Mouse (Mus musculus) ovary, adult 18-20 months (tissue): ENCODE measurements around the gene Slc35d2.

Experiments used
- DNase-seq: peaks from one replicate; pipeline ENCODE4 v3.0.0; 2022; ENCODE audit warnings: low spot score, mixed read lengths

Slc35d2 gene

GRCm38 (mm10) chr13:64128858-64129615 lies at the start of gene Slc35d2:
TSS of gene Slc35d2 (minus strand) at chr13:64129368.
- DNase-seq = peak; percentile 48

GRCm38 (mm10) chr13:64178000-64178399 lies 48.8 kb upstream of the Slc35d2 start:
- DNase-seq = no peak

- no peak for DNase-seq
Measured at GRCm38 (mm10) chr13:64169746-64170145, 40.6 kb upstream of the Slc35d2 start.

- DNase-seq = no peak
Measured at GRCm38 (mm10) chr13:64163147-64163715, 34.1 kb upstream of the Slc35d2 start.

- DNase-seq = no peak
Measured at GRCm38 (mm10) chr13:64162626-64163025, 33.5 kb upstream of the Slc35d2 start.

DNA sequence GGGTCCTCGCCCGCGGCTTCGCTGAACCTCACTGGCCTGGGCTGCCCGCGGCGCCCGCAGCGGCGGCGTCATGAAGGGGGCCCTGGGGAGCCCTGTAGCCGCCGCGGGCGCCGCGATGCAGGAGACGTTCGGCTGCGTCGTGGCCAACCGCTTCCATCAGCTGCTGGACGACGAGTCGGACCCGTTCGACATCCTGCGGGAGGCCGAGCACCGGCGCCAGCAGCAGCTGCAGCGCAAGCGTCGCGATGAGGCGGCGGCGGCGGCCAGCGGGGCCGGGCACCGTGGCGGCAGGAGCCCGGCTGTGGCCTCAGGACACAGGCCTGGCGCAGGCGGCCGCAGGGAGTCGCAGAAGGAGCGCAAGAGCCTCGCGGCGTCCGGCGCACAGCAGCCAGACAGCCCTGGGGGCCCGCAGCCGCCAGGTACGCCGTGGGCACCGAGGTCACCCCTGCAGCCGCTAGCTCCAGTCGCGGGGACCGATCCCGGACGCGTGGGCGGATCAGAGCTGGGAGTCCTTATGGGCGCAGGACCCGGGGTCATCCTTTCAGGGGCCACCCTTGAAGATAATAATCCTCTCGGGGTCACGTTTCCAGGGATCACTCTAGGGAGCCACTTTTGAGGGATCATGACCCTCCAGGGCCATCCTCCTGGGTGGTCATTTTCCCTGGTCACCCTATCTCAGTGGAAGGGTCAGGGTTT lies 32.9 kb upstream of the Slc35d2 start:
- DNase-seq = peak; percentile 12

- peak; percentile 97 for DNase-seq
Measured at GRCm38 (mm10) chr13:64161548-64161915, 32.4 kb upstream of the Slc35d2 start, which contains the start of gene Habp4. TSS of gene Habp4 (plus strand) at chr13:64161824.

DNA sequence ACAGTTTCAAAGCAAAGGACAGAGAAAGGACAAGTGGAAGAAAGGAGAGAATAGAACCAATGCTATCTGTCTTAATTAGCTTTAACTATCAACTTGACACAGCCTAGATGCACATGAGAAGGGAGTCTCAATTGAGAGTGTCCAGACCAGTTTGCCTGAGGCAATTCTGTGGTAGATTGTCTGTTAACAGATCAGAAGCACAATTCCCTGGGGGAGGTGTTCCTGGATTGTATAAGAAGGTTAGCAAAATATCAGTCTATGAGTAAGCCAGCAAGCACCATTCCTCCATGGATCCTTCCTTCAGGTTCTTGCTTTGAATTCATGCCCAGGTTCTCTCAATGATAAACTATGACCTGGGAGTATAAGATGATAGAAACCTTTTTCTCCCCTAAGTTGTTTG lies 27.8 kb upstream of the Slc35d2 start:
- DNase-seq = no peak

GRCm38 (mm10) chr13:64155171-64155571 lies 26.0 kb upstream of the Slc35d2 start:
- DNase-seq = no peak

- no peak for DNase-seq
Measured at GRCm38 (mm10) chr13:64154651-64155050, 25.5 kb upstream of the Slc35d2 start.

DNA sequence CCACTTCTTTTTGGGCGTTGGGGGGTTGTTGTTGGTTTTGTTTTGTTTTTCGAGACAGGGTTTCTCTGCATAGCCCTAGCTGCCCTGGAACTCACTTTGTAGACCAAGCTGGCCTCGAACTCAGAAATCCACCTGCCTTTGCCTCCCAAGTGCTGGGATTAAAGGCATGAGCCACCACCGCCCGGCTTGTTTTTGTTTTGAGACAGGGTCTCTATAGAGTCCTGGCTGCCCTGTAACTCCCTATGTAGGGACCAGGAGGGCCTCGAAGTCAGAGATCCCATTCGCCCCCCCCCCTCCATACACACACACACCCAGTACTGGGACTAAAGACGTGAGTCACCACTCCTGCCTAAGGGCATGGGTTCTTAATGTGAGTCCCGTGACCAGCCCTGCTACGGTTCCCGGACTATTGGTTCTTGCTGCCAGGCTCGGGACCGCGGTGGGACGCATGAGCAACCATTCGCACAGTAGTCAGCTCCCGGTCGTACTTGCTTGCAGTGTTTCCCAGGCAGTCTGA lies 24.6 kb upstream of the Slc35d2 start:
- peak; percentile 48 for DNase-seq

DNA sequence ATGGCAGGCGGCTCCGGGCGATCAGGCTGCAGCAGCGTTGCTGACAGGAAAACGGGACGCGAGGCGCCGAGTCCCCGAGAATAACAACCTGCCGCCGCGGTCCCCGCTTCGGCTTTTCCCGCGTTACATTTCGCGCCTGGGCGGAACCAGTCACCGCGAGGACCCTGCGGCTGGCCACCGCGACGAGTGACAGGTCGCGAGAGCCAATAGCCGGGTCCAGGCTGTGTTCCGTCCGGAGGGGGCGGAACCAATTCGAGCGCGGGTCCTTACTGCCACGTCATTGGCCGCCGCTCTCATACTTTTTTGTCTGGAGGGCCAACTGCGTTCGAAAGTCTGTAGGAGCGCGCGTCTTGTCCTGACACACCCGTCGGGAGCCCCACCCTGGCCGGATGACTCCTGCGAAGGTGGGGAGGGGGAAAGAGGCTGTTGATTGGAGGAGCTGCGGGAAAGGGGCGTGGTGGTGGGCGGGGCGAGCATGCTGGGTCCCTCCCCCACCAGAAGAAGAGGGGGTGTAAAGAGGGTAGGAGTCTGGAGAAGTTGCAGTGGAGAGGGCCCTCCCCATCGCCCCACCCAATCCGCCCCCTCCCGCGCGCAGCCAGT lies 24.0 kb upstream of the Slc35d2 start, which contains the start of gene Zfp367:
Gene Zfp367, minus strand, starts transcription at position 120 of the 600 bp plus-strand sequence.
- peak; percentile 100 for DNase-seq

DNA sequence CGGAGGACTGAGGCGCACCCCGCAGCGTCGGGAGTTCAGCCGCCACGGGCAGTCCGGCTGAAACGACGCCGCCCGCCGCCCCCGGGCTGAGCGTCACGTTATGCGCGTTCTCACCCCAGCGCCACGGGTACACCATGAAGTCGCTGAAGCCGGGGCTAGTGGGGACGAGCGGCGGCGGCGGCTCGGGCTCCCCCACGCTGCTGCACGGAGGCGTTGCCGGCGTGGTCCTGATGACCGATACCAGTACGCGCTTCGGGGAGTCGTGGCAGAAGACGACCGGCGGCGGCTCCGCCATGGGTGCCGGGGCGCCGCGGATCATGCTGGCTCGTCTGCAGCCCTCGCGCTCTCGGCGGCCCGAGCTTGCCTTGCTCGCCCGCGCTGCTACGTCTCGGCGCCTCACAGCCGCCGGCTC lies 23.5 kb upstream of the Slc35d2 start:
- no peak for DNase-seq

- peak; percentile 75 for DNase-seq
Measured at GRCm38 (mm10) chr13:64152241-64152669, 23.1 kb upstream of the Slc35d2 start.

- no peak for DNase-seq
Measured at GRCm38 (mm10) chr13:64150121-64150520, 21.0 kb upstream of the Slc35d2 start.

- peak; percentile 29 for DNase-seq
Measured at GRCm38 (mm10) chr13:64129616-64130375, 628 bp upstream of the Slc35d2 start.

DNA sequence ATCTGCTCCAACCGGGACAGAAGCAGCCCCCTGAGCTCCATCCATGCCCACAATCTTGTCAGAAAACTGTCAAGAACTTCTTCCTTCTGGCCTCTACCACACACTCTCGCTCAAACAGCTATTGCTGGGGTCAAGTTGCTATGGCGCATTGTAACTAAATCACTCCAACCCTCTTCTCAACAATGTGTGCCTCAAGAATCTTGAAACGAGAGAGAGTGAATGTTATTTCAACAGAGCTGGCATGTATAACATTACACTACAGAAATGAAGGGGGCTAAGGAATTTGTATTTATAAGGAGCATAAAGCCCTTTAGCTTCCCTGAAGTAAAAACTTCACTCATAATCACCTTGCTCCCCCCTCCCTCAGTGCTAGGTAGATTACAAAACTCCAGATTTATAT lies 2.9 kb downstream of the Slc35d2 start:
- no peak for DNase-seq

- no peak for DNase-seq
Measured at GRCm38 (mm10) chr13:64124886-64125285, 4.3 kb downstream of the Slc35d2 start.

DNA sequence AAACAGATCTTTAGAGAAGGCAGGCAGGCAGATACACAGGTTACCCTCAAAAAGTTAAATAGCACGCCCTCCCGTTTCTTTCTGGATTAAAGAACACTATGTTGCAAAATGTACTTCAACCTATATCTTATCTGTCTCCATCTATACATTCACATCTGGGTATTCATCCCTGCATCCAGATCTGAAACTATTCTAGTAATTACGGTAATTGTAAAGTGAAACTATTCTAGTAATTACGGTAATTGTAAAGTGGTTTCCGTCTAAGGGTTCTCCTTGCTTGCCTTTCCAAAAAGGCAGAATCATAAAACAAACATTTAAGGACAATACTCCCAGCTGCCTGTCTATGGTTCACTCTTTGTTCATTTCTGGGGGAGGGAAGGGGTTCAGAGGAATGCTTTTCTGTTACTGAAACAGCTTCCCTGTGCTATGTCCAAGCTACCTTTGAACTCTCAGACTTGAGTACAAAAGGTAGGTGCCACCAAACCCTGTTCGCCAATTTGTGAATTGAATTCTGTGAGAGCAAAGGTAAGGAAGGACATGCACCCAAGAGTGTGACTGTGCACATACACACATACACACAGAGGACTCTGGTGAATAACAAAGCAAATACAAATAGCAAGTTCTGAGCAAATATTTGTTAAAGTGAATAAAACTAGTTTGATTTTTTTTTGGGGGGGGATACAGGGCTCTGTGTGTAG lies 5.5 kb downstream of the Slc35d2 start:
- no peak for DNase-seq

DNA sequence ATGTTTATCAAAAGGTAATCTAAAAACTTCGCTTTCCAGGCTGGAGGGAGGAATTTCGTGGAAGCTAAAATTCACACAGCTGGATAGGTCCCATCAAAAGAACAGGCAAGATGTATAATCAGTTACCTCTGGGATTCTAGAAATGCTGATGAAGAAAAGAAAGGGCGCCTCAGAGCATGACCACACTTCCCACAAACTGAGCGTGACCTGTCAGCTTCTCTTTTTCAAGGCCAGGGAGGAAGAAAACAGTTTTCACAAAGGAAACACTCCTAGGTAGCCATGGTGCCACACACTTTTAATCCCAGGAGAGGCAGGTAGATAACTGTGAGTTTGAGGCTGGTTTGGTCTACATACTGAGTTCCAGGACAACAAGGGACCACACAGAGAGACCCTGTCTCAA lies 8.4 kb downstream of the Slc35d2 start:
- DNase-seq = no peak

DNA sequence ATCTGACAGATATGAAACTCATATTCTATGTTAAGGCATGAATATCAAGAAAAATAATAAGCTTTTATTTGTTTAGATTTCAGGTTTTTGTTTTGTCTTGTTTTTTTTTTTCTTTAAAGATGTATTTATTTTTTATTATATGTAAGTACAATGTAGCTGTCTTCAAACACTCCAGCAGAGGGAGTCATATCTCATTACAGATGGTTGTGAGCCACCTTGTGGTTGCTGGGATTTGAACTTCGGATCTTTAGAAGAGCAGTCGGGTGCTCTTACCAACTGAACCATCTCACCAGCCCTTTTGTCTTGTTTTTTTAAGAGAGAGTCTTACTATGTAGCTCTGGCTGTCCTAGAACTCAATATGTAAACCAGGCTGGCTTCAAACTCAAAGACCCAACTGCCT lies 11.7 kb downstream of the Slc35d2 start:
- no peak for DNase-seq
